25 mouse cellular contexts compared by ENCODE assay signal in the genomic region with DNA sequence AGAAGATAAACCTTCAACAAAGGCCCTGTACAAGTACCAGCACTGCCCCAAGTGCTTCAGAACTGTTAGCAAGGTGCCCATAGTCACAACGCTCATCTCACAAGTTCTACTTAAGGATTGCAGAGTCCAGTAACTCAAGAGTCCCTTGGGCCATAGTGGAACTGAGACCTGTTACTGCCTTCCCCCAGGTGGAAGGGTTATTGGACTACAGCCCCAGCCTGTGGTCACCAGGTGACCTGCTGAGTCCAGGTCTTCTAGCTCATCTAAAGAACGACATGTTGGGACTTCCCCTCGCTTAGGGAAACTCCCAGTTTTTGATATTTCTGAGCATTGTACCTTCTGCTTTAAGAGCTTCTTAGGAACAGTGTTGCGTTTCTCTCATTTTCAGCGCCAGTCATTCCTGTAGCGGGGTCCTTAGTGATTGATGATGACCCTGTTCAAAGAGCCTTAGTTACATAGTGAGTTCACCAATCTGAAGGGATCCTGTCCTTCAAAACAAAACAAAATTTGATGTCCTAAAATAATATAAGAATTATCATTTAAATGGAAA. TPM values are rescaled to one million over a fixed set of nuclear protein-coding genes. Genes with fewer than 3 reads are reported as not detected.
"Had no signal": no experiment of that assay in that cellular context is flagged by ENCODE, and none has a peak within 500 bp of the region (broad histone marks: within the 10 kb centered on the region; RNA-seq: fewer than 3 reads in every experiment).

No protein-coding gene starts in this region.

- H3K4me2 ChIP-seq: embryonic facial prominence, embryonic 12.5 days; embryonic facial prominence, embryonic 13.5 days; embryonic facial prominence, embryonic 15.5 days; forebrain, embryonic 12.5 days; forebrain, embryonic 13.5 days; forebrain, embryonic 15.5 days had no signal

- H3K9ac ChIP-seq: embryonic facial prominence, embryonic 12.5 days; embryonic facial prominence, embryonic 13.5 days; embryonic facial prominence, embryonic 15.5 days; forebrain, embryonic 12.5 days; forebrain, embryonic 13.5 days; forebrain, embryonic 15.5 days; forebrain, postnatal 0 days had no signal

- H3K9me3 ChIP-seq: embryonic facial prominence, embryonic 10.5 days; embryonic facial prominence, embryonic 12.5 days; embryonic facial prominence, embryonic 13.5 days; embryonic facial prominence, embryonic 15.5 days; forebrain, embryonic 10.5 days; forebrain, embryonic 12.5 days; forebrain, embryonic 13.5 days; forebrain, embryonic 15.5 days had no signal

- H3K4me1 ChIP-seq: embryonic facial prominence, embryonic 10.5 days; embryonic facial prominence, embryonic 12.5 days; embryonic facial prominence, embryonic 15.5 days; forebrain, embryonic 10.5 days; forebrain, embryonic 12.5 days; forebrain, embryonic 13.5 days; forebrain, embryonic 15.5 days had no signal

- DNase-seq: cerebellum, adult 8-10 months; cerebellum, adult 9-10 months; cerebellum, adult 9-11 months; cerebellum, postnatal 10 days; cerebellum, postnatal 14 days; cerebellum, postnatal 25 days; cerebellum, postnatal 36 days; embryo, embryonic 11 days; forebrain, postnatal 0 days; gastrocnemius, adult 2 months; gastrocnemius, postnatal 10 days; gastrocnemius, postnatal 14 days; gastrocnemius, postnatal 25 days; gastrocnemius, postnatal 36 days; heart, adult 18-20 months; heart, adult 2 months had no signal

- H3K4me3 ChIP-seq: embryonic facial prominence, embryonic 10.5 days; embryonic facial prominence, embryonic 12.5 days; embryonic facial prominence, embryonic 13.5 days; embryonic facial prominence, embryonic 15.5 days; erythroblast, embryonic 14.5 days; forebrain, embryonic 10.5 days; forebrain, embryonic 12.5 days; forebrain, embryonic 13.5 days; forebrain, embryonic 15.5 days; gastrocnemius, adult 2 months; heart, adult 2 months had no signal

- H3K27ac ChIP-seq: embryonic facial prominence, embryonic 10.5 days; embryonic facial prominence, embryonic 12.5 days; embryonic facial prominence, embryonic 13.5 days; embryonic facial prominence, embryonic 15.5 days; forebrain, embryonic 10.5 days; forebrain, embryonic 12.5 days; forebrain, embryonic 13.5 days; forebrain, embryonic 15.5 days; gastrocnemius, adult 2 months; heart, adult 2 months had no signal

- H3K27me3 ChIP-seq: embryonic facial prominence, embryonic 12.5 days; embryonic facial prominence, embryonic 13.5 days; embryonic facial prominence, embryonic 15.5 days; forebrain, embryonic 12.5 days; forebrain, embryonic 13.5 days; forebrain, embryonic 15.5 days had no signal

RNA-seq across cellular contexts. Expression of gene Cacna1d, which starts 19.0 kb away (rescaled TPM):
- polyA plus RNA-seq: erythroblast, embryonic 14.5 days had no signal
